Mouse (Mus musculus) limb, embryonic 13.5 days (tissue): ENCODE data around the gene Nog. TPM values are rescaled to one million over a fixed set of nuclear protein-coding genes. Genes with fewer than 3 reads are reported as not detected.

Experiments
- ATAC-seq: fragments of 200-750 bp; cut with Nextera tagmentation; 2 replicates; pipeline ENCODE4 v1.8.0; 2017; ENCODE audit warnings: low read depth, moderate number of reproducible peaks, moderate TSS enrichment; ENCODE audit not compliant: low FRiP score
- H3K27ac ChIP-seq: fragments of 300-500 bp; sonication (generic); 2 replicates; pipeline ENCODE4 v1.5.1; 2015; ENCODE audit warnings: inconsistent platforms, mild to moderate bottlenecking, moderate library complexity
- H3K27me3 ChIP-seq: fragments of 300-500 bp; sonication (generic); 2 replicates; pipeline ENCODE4 v1.6.1; 2015; ENCODE audit warnings: mild to moderate bottlenecking, inconsistent platforms
- H3K36me3 ChIP-seq: fragments of 300-500 bp; sonication (generic); 2 replicates; pipeline ENCODE4 v1.6.1; 2015; ENCODE audit warnings: inconsistent platforms, mild to moderate bottlenecking, moderate library complexity
- H3K4me1 ChIP-seq: fragments of 300-500 bp; sonication (generic); 2 replicates; pipeline ENCODE4 v1.6.1; 2015; ENCODE audit warnings: inconsistent platforms
- H3K4me2 ChIP-seq: fragments of 300-500 bp; sonication (generic); replicated peaks from 2 replicates; pipeline ENCODE4 v1.6.1; 2015; ENCODE audit warnings: inconsistent platforms, mild to moderate bottlenecking, moderate library complexity
- H3K4me3 ChIP-seq: fragments of 300-500 bp; sonication (generic); 2 replicates; pipeline ENCODE4 v1.5.1; 2015; ENCODE audit warnings: moderate library complexity, mild to moderate bottlenecking, inconsistent platforms
- H3K9ac ChIP-seq: fragments of 300-500 bp; sonication (generic); 2 replicates; pipeline ENCODE4 v1.6.1; 2015; ENCODE audit warnings: mild to moderate bottlenecking, inconsistent platforms
- H3K9me3 ChIP-seq: fragments of 300-500 bp; sonication (generic); 2 replicates; pipeline ENCODE4 v1.6.1; 2016; ENCODE audit warnings: inconsistent platforms
- WGBS: fragments of 180-500 bp; shearing (Covaris S2); methylation state at CpG from one replicate; pipeline ENCODE4 v1.1.7; 2015; 5-methylcytosine and 5-hydroxymethylcytosine counted together
- polyA plus RNA-seq: library from polyadenylated mRNA; unstranded; fragments of >200 nt; fragmentation: Nextera tagmentation; extraction: Ambion mirVana; gene quantifications from 2 replicates; pipeline ENCODE4 v1.2.1, GENCODE M21; 2015

Nog gene
- polyA plus RNA-seq, 1 experiment from 2014 or later: 8.5 TPM

DNA sequence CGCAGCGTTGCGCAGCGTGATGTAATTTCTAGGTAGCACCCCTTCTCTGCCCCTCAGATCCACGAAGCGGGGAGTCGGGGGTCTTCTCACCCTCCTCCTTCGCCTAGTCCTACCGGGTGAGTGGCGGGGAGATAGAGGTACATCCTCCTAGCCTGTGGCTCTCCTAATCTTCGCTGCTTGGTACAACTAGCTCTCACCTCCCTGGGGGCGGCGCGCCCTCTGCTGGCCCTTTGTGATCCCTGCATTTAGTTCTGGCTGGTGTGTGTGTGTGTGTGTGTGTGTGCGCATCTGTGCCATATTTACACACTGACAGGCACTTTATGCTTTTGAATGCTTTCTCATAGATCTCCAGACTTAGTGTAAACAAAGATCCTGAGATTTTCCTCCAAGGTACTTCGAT, 1.3 kb upstream of the Nog start:
- H3K4me3 ChIP-seq: peak overlapping the region; percentile 71
- 0 out of 2 replicates have a peak overlapping the region, but pooled peaks have one; percentile 82 for H3K9ac ChIP-seq
- peaks cover 23% of the 10 kb centered on the region for H3K4me1 ChIP-seq
- WGBS: 3% methylated on average over 16 of the region's 16 CpGs
- H3K27ac ChIP-seq: no peak overlapping the region
- ATAC-seq: peak; percentile 30; the same call in 1 of the 2 replicates
- no peaks in the 10 kb centered on the region for H3K9me3 ChIP-seq
- peaks cover 46% of the 10 kb centered on the region for H3K27me3 ChIP-seq
- peak overlapping the region; percentile 90 for H3K4me2 ChIP-seq
- H3K36me3 ChIP-seq: no peaks in the 10 kb centered on the region

DNA sequence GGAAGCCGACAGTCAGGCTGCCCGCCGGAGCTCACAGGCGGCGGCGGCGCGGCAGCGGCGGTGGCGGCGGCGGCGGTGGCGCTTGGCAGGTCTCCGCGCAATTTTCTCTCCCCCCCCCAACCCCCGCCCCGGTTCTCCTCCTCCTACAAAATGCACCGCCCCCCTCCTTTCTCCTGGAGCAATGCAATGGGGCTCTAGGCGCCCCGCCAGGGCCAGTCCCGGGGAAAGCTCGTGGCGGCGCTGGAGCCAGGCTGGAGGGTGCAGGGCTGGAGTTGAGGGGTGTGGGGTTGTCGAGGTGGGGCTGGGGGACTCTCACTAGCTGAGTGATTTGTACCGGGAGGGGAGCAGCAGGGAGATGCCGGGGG, 666 bp upstream of the Nog start:
- 0% methylated on average over 20 of the region's 29 CpGs for WGBS
- Histone ChIP-seq H3K36me3 (no peaks in the 10 kb centered on the region), H3K27me3 (peaks cover 45% of the 10 kb centered on the region), H3K4me3 (peak overlapping the region; percentile 71), H3K27ac (peak overlapping the region; percentile 90), H3K9ac (peak overlapping the region; percentile 82), H3K4me2 (peak overlapping the region; percentile 90), H3K9me3 (no peaks in the 10 kb centered on the region), H3K4me1 (peaks cover 25% of the 10 kb centered on the region)
- peak; percentile 63 for ATAC-seq

DNA sequence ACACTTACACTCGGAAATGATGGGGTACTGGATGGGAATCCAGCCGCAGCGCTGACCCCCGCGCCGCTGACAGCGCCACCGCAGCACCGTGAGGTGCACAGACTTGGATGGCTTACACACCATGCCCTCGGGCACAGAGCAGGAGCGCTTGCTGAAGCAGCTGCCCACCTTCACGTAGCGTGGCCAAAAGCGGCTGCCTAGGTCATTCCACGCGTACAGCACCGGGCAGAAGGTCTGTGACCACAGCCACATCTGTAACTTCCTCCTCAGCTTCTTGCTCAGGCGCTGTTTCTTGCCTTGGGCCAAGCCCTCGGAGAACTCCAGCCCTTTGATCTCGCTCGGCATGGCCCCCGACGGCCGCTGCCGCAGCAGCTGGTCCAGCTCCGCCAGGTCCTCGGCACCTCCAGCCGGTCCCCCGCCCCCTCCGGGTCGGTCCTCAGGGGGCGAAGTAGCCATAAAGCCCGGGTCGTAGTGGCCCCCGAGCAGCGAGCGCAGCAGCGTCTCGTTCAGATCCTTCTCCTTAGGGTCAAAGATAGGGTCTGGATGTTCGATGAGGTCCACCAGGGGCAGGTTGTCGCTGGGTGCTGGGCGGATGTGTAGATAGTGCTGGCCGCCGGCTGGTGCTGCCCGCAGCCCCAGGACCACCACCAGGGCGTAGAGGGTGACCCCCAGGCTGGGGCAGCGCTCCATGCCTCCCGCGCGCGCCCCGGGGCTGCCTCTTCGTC, 639 bp downstream of the Nog start:
- Histone ChIP-seq H3K36me3 (no peaks in the 10 kb centered on the region), H3K9me3 (no peaks in the 10 kb centered on the region), H3K27ac (peak overlapping the region; percentile 90), H3K4me2 (peak overlapping the region; percentile 90), H3K4me1 (peaks cover 27% of the 10 kb centered on the region), H3K9ac (peak overlapping the region; percentile 82), H3K27me3 (peaks cover 44% of the 10 kb centered on the region), H3K4me3 (peak overlapping the region; percentile 71)
- no peak for ATAC-seq
- under 1% methylated on average over 53 of the region's 53 CpGs for WGBS

DNA sequence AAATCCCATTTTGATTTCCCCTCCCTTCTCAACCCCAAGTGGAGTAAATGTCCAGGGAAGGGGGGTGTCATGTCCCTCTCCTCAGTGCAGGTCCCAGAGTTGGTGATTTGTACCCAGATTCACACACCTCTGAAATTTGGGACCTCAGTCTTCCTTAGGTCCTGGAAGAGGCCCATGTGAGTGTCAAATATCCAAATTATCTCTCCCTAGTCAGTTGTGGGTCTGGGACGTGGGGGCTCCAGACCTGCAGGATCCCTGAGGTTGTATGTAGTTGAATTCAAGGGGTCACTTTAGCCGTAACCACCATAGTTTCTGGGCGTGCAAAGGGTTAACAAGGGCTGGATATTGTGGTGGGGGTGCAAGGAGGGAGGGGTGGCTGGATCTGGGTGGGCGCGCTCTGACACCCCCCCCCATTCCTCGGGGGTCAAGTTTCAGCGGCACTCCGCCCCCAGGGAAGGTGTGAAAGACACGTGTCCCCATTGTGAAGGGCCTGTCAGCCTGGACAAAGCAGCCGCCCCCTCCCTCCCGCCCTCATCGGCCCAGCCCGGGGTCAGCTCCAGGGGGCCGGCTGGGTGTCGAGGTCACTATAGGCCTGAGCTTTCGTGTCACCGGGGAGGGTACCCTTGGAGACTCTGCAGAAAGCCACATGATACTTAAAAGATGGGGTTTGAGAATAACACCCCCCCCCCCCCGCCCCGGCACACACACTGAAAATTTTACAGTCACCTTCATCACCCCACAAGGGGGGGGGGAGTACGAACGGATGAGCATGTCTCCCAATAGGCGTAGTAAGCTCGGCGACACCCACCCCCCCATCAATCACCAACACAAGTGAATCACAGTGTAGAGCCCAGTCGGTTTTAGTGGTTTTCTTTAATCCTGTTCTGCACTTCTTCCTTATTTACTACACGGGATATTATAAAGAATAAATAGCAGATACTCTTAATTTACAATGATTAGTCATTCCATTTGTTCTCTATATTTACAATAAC, 2.1 kb downstream of the Nog start:
- 2% methylated on average over 26 of the region's 26 CpGs for WGBS
- no peaks in the 10 kb centered on the region for H3K36me3 ChIP-seq
- peak overlapping the region; percentile 58; the same call in 1 of the 2 replicates for H3K27ac ChIP-seq
- peaks cover 27% of the 10 kb centered on the region for H3K4me1 ChIP-seq
- peak overlapping the region; percentile 59 for H3K9ac ChIP-seq
- no peak for ATAC-seq
- peak overlapping the region; percentile 80 for H3K4me2 ChIP-seq
- no peaks in the 10 kb centered on the region for H3K9me3 ChIP-seq
- peaks cover 49% of the 10 kb centered on the region for H3K27me3 ChIP-seq
- peak overlapping the region; percentile 49 for H3K4me3 ChIP-seq

DNA sequence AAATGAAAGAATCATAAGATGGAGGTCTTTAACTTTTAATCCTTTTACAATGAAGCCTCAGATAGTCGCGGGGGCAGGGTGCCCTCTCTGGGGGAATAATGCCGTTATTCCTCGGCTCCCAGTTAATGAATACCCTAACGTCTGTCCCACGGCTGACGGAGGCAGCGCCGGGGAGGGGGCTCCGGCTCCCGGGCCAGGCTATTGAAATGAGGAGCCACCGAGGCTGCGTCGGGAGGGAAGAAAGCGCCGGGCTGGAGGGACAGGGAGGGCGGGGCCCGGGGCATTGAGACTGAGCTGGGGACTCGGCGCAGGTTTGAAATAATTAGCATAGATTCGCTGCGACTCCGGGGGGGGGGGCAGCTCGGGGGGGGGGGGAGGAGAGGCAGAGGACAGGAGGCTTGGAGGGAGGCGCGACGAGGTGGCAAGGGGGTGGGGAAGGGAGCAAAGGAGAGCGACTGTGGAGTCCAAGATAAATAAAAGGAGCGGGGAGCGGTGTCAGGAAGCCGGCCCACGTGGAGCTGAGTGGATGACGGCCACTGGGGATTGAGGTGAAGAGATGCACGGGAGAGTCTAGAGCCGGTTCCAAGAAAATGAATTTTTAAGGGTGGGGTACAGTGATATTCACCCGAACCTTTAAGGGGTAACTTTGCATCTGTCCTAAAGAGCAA, 2.9 kb downstream of the Nog start:
- Histone ChIP-seq H3K4me3 (peak overlapping the region; percentile 49), H3K27me3 (peaks cover 48% of the 10 kb centered on the region), H3K9ac (peak overlapping the region; percentile 59), H3K9me3 (no peaks in the 10 kb centered on the region), H3K4me1 (peaks cover 27% of the 10 kb centered on the region), H3K4me2 (peak overlapping the region; percentile 80), H3K36me3 (no peaks in the 10 kb centered on the region), H3K27ac (peak overlapping the region; percentile 73; the same call in 1 of the 2 replicates)
- no peak; the same call in 1 of the 2 replicates for ATAC-seq
- 1% methylated on average over 32 of the region's 36 CpGs for WGBS

DNA sequence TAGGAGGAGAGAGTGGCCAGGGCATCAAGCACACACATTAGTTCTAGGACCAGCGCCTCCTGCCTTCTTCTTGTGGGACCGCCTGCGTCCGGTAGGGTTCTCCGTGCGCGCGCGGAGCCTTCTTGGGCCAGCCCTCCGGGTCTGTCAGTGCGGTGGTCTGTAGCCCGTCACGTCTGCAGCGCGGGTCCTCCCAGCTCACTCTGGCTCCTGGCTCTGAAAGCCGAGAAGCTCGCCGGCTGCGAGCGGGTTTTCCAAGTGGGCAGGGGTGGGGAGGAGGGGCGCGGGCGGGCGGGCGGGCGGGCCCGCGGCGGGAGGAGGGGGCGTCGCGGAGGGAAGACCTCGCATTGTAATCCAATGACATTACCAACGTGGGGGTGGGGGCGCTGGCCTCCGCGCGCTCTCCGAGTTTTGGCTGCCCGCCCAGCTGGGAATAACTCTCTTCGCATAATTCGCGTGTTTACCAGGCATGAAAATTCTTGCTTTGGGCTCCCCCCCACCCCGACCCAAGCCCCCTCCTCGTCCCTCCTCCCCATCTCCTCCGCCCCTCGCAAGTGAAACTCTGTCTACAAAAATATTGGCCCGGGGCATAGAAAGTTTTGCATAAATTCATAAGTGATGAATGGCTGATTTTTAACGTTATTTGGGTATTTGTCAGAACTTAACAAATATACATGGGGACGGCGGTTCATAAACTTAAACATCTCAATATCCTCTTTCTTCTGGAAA, 3.7 kb downstream of the Nog start:
- H3K36me3 ChIP-seq: no peaks in the 10 kb centered on the region
- peak overlapping the region; percentile 80 for H3K4me2 ChIP-seq
- H3K4me1 ChIP-seq: peaks cover 27% of the 10 kb centered on the region
- peak overlapping the region; percentile 49 for H3K4me3 ChIP-seq
- peaks cover 47% of the 10 kb centered on the region for H3K27me3 ChIP-seq
- peak overlapping the region; percentile 73 for H3K27ac ChIP-seq
- peak overlapping the region; percentile 60 for H3K9ac ChIP-seq
- H3K9me3 ChIP-seq: no peaks in the 10 kb centered on the region
- under 1% methylated on average over 39 of the region's 51 CpGs for WGBS
- ATAC-seq: peak; percentile 69

DNA sequence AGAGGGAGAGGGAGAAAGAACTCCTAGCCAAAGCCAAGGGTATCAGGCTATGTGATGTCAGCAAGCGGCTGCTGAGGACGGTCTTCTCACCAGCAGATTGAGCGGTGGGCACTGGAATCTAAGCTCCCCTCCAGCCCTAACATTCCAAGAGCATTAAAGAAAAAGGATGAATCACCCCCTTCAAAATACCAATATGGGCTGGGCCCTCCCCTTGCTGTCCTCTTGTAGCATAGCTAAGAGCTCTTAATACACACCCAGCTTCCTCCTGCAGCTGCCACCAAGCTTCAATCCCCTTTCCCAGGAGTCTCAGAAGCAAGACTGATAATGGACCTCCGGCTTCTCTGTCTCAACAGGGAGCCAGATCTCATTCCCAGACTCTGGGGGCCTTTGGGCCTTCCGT, 4.6 kb downstream of the Nog start:
- 54% methylated on average over 5 of the region's 5 CpGs for WGBS
- Histone ChIP-seq H3K4me1 (peaks cover 27% of the 10 kb centered on the region), H3K4me2 (peak overlapping the region; percentile 80), H3K27me3 (peaks cover 47% of the 10 kb centered on the region), H3K9me3 (no peaks in the 10 kb centered on the region), H3K36me3 (no peaks in the 10 kb centered on the region), H3K27ac (no peak overlapping the region; the same call in 1 of the 2 replicates), H3K4me3 (peak overlapping the region; percentile 49), H3K9ac (no peak overlapping the region)
- ATAC-seq: peak; percentile 10; the same call in 1 of the 2 replicates

DNA sequence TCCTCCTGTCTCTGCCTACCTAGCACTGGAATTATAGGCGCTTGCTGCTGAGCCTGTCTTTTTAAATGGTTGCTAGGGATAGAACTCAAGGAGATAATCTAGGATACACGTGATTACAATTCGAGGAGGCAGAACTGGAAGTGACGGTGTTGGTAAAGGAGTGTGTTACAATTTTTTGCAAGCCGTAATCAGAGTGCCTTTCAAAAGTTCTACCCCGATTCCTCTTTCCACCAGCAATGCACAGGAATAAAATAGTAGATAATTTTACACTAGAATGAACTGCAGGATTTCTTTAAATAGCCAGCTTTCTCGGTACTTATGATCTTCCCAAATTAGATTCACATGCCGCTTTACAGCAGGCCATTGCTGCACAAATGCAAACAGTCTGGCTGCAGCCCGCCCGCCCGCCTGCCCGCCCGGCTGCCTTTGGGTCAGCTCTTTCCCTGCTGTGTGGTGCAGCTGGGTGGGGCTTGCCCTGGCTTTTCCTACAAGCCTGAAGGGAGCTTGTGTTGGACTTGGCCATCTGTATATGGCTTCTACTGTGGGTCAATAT, 32.2 kb downstream of the Nog start:
- H3K27me3 ChIP-seq: no peaks in the 10 kb centered on the region
- H3K4me1 ChIP-seq: peaks cover 5% of the 10 kb centered on the region; the same call in 1 of the 2 replicates
- H3K4me3 ChIP-seq: no peak overlapping the region
- ATAC-seq: no peak
- H3K9me3 ChIP-seq: no peaks in the 10 kb centered on the region
- H3K9ac ChIP-seq: no peak overlapping the region
- H3K4me2 ChIP-seq: no peak overlapping the region
- WGBS: 56% methylated on average over 13 of the region's 13 CpGs
- H3K36me3 ChIP-seq: no peaks in the 10 kb centered on the region
- no peak overlapping the region for H3K27ac ChIP-seq

DNA sequence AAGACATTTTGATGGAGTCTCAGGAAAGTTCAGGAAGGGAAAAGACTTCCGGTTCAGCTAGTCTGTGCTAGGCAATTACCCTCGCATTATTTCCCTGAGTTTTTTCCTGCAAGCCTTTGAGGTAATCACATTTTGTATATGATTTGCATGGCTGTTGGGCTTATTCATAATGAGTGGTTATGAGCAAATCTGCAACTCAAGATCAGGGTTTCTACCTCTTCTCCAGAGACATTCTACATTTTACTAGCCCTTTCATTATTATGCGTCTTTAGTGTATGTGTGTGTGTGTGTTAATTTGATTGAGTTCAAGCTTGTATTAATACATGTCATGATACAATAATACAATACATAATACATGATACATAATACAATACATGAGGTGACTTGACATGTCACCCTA, 34.6 kb downstream of the Nog start:
- Histone ChIP-seq H3K27me3 (no peaks in the 10 kb centered on the region), H3K4me1 (peaks cover 13% of the 10 kb centered on the region; the same call in 1 of the 2 replicates), H3K9me3 (no peaks in the 10 kb centered on the region), H3K27ac (no peak overlapping the region), H3K9ac (no peak overlapping the region), H3K4me3 (no peak overlapping the region), H3K4me2 (no peak overlapping the region), H3K36me3 (no peaks in the 10 kb centered on the region)
- no peak for ATAC-seq
- WGBS: 97% methylated on average over 3 of the region's 3 CpGs

DNA sequence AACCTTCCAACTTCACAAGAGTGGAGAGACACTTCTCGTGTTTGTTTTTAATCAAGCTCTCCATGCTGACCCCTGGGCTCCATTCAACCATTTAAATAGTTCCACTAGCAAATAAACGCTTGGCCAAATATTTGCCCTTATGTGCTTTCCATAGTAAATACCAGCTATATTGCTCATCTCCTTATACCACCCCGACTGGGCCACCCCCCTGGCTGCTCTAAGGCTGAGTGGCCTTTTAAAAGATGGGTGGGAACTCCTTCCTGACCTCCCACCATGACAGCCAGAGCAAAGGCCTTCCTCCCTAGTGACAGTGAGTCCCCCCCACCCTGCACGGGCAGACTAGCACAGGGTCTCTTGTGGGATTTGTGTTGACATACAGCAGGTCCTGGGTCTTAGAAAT, 37.1 kb downstream of the Nog start:
- H3K27me3 ChIP-seq: no peaks in the 10 kb centered on the region
- H3K4me1 ChIP-seq: peaks cover 13% of the 10 kb centered on the region; the same call in 1 of the 2 replicates
- H3K9ac ChIP-seq: no peak overlapping the region
- no peaks in the 10 kb centered on the region for H3K9me3 ChIP-seq
- no peak overlapping the region for H3K27ac ChIP-seq
- no peak overlapping the region for H3K4me3 ChIP-seq
- 60% methylated on average over 4 of the region's 4 CpGs for WGBS
- ATAC-seq: no peak
- H3K36me3 ChIP-seq: no peaks in the 10 kb centered on the region
- H3K4me2 ChIP-seq: no peak overlapping the region
